8 mouse cellular contexts compared by ENCODE assay signal in the genomic region with DNA sequence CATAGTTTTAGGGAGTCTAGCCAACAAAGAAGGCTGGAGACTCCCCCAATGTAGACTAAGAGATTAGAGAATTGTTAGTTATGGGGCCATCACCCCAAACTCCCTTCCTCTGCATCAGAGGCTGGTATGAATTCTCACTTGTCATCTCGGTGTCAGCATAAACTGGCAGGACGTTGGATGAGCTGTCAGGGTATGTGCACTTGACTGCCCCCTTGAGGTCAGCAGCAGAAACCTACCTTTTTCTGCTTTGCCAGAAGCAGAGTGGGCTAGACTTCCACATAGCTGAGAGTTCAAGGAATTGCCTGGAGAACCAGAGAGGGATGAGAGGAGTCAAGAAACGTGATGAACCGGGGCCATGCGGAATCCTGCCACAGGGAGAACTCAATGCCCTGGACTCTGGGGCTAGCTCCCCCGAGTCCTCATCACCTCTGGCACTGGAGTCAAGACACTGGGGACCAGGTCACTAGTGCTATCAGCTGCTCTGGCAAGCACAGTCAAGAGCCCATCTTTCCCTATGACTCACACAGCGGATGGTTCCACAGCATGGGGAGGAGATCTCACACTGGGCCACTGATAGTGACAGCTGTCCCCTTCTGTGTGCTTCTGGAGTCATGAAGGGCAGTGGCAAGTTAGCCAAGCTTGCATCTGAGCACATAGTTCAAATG. TPM values are rescaled to one million over a fixed set of nuclear protein-coding genes. Genes with fewer than 3 reads are reported as not detected.
DNase-seq lines count a peak whose midpoint lies in the region; ATAC-seq and TF ChIP-seq lines count a peak whose summit lies in the region.
"Had no signal": no experiment of that assay in that cellular context is flagged by ENCODE, and none has a peak within 500 bp of the region (broad histone marks: within the 10 kb centered on the region; RNA-seq: fewer than 3 reads in every experiment).

No protein-coding gene starts in this region.

- peak; percentile 41; the same call in 1 of the 2 replicates for TF ChIP-seq CTCF in brain, embryonic 14.5 days (IDR thresholded peaks at IDR 0.05; ENCODE audit: borderline replicate concordance, extremely low read depth, insufficient read depth, insufficient read length)

- no peak overlapping the region for H3K27ac ChIP-seq in midbrain, embryonic 14.5 days (replicated peaks; ENCODE audit: low read depth, low read length)
- H3K27ac ChIP-seq in midbrain, embryonic 11.5 days (ENCODE audit: low read depth, low read length): no peak overlapping the region
- H3K27ac ChIP-seq in limb, embryonic 10.5 days: no peak overlapping the region
- no peak overlapping the region for H3K27ac ChIP-seq in forebrain, embryonic 16.5 days (ENCODE audit: low read length)
- H3K27ac ChIP-seq: embryonic facial prominence, embryonic 15.5 days had no signal

- no peak for ATAC-seq in midbrain, embryonic 14.5 days (ENCODE audit: low FRiP score, low TSS enrichment)
- no peak for ATAC-seq in midbrain, embryonic 11.5 days (ENCODE audit: low FRiP score)
- no peak for ATAC-seq in forebrain, embryonic 16.5 days

- 78% methylated on average over 7 of the region's 7 CpGs for WGBS in midbrain, embryonic 14.5 days
- WGBS in midbrain, embryonic 11.5 days: 80% methylated on average over 7 of the region's 7 CpGs
- WGBS in limb, embryonic 10.5 days: 78% methylated on average over 7 of the region's 7 CpGs
- WGBS in forebrain, embryonic 16.5 days: 75% methylated on average over 7 of the region's 7 CpGs

- H3K4me3 ChIP-seq in midbrain, embryonic 14.5 days (replicated peaks; ENCODE audit: low read depth, low read length): no peak overlapping the region
- no peak overlapping the region for H3K4me3 ChIP-seq in midbrain, embryonic 11.5 days (ENCODE audit: low read depth, low read length)
- no peak overlapping the region for H3K4me3 ChIP-seq in limb, embryonic 10.5 days
- H3K4me3 ChIP-seq in forebrain, embryonic 16.5 days (replicated peaks; ENCODE audit: low read length): no peak overlapping the region
- H3K4me3 ChIP-seq: embryonic facial prominence, embryonic 15.5 days had no signal

- no peaks in the 10 kb centered on the region for H3K4me1 ChIP-seq in midbrain, embryonic 14.5 days (ENCODE audit: control insufficient read depth, insufficient read depth, low read length)
- H3K4me1 ChIP-seq in midbrain, embryonic 11.5 days (ENCODE audit: control insufficient read depth, insufficient read depth, low read length): no peaks in the 10 kb centered on the region
- peaks cover 4% of the 10 kb centered on the region for H3K4me1 ChIP-seq in limb, embryonic 10.5 days
- no peaks in the 10 kb centered on the region for H3K4me1 ChIP-seq in forebrain, embryonic 16.5 days (replicated peaks; ENCODE audit: control insufficient read depth, insufficient read depth, low read length)

- no peaks in the 10 kb centered on the region for H3K9me3 ChIP-seq in midbrain, embryonic 14.5 days (ENCODE audit: control insufficient read depth, low read length)
- no peaks in the 10 kb centered on the region for H3K9me3 ChIP-seq in midbrain, embryonic 11.5 days (ENCODE audit: control insufficient read depth, low read length)
- H3K9me3 ChIP-seq in limb, embryonic 10.5 days (replicated peaks): no peaks in the 10 kb centered on the region
- H3K9me3 ChIP-seq in forebrain, embryonic 16.5 days (ENCODE audit: control insufficient read depth, low read length): no peaks in the 10 kb centered on the region
- H3K9me3 ChIP-seq: embryonic facial prominence, embryonic 15.5 days had no signal

- no peaks in the 10 kb centered on the region for H3K27me3 ChIP-seq in midbrain, embryonic 14.5 days (ENCODE audit: control insufficient read depth, insufficient read depth, low read length)
- no peaks in the 10 kb centered on the region for H3K27me3 ChIP-seq in midbrain, embryonic 11.5 days (ENCODE audit: control insufficient read depth, insufficient read depth, low read length)
- no peaks in the 10 kb centered on the region for H3K27me3 ChIP-seq in limb, embryonic 10.5 days (ENCODE audit: low read depth, poor library complexity, severe bottlenecking)
- no peaks in the 10 kb centered on the region for H3K27me3 ChIP-seq in forebrain, embryonic 16.5 days (replicated peaks; ENCODE audit: control insufficient read depth, insufficient read depth, low read length)
- H3K27me3 ChIP-seq: embryonic facial prominence, embryonic 15.5 days had no signal

- H3K9ac ChIP-seq in midbrain, embryonic 14.5 days (replicated peaks; ENCODE audit: low read length): no peak overlapping the region
- no peak overlapping the region for H3K9ac ChIP-seq in midbrain, embryonic 11.5 days (ENCODE audit: low read length)
- no peak overlapping the region for H3K9ac ChIP-seq in forebrain, embryonic 16.5 days (replicated peaks; ENCODE audit: low read depth, low read length)
- H3K9ac ChIP-seq: embryonic facial prominence, embryonic 15.5 days had no signal

- H3K36me3 ChIP-seq in midbrain, embryonic 14.5 days (ENCODE audit: control insufficient read depth, insufficient read depth, low read length): no peaks in the 10 kb centered on the region
- no peaks in the 10 kb centered on the region for H3K36me3 ChIP-seq in midbrain, embryonic 11.5 days (ENCODE audit: control insufficient read depth, insufficient read depth, low read length)
- peaks cover 15% of the 10 kb centered on the region for H3K36me3 ChIP-seq in limb, embryonic 10.5 days
- H3K36me3 ChIP-seq in forebrain, embryonic 16.5 days (ENCODE audit: control insufficient read depth, insufficient read depth): no peaks in the 10 kb centered on the region

- no peak for TF ChIP-seq POLR2A in brain, embryonic 14.5 days (IDR thresholded peaks at IDR 0.05; ENCODE audit: borderline replicate concordance, extremely low read depth, insufficient read depth, insufficient read length, poor library complexity, severe bottlenecking)

- peak; percentile 13 for DNase-seq in midbrain, embryonic 14.5 days
- DNase-seq in midbrain, embryonic 11.5 days (ENCODE audit: low spot score, missing footprints): no peak
- no peak for DNase-seq in brain, embryonic 14.5 days (ENCODE audit: low read depth)
- peak; percentile 44 for DNase-seq in kidney, postnatal 10 days
- peak; percentile 67 for DNase-seq in thymus, postnatal 14 days
- DNase-seq in limb, embryonic 10.5 days (ENCODE audit: low spot score): no peak

- no peak overlapping the region for H3K4me2 ChIP-seq in midbrain, embryonic 14.5 days (ENCODE audit: low read length)
- H3K4me2 ChIP-seq in midbrain, embryonic 11.5 days: no peak overlapping the region
- no peak overlapping the region for H3K4me2 ChIP-seq in forebrain, embryonic 16.5 days (ENCODE audit: low read length)
- H3K4me2 ChIP-seq: embryonic facial prominence, embryonic 15.5 days had no signal

RNA-seq across cellular contexts. Expression of gene Ctdspl, which starts 44.8 kb away (rescaled TPM):
- 8.0 and 8.2 TPM in 2 replicates for polyA plus RNA-seq in midbrain, embryonic 14.5 days (2014; fragmentation: Nextera tagmentation; extraction: Ambion mirVana)
- 4.9 and 5.5 TPM in 2 replicates for polyA plus RNA-seq in midbrain, embryonic 11.5 days (2014; fragmentation: Nextera tagmentation; extraction: Ambion mirVana)
- polyA plus RNA-seq in brain, embryonic 14.5 days (2012; rRNA removed): 13.8 and 16.0 TPM in 2 replicates
- 8.8 and 11.6 TPM in 2 replicates for polyA plus RNA-seq in limb, embryonic 10.5 days (2016; fragmentation: Nextera tagmentation; extraction: Ambion mirVana)
- 7.2 and 8.8 TPM in 2 replicates for polyA plus RNA-seq in forebrain, embryonic 16.5 days (2015; fragmentation: Nextera tagmentation; extraction: Ambion mirVana)

Comparison
In these comparisons a context has a peak if more than half of its experiments do, and no peak if none do; other contexts are left out.
1. DNase-seq: peak in midbrain, embryonic 14.5 days (single experiment), kidney, postnatal 10 days (single experiment) and thymus, postnatal 14 days (single experiment); none in midbrain, embryonic 11.5 days (single experiment), brain, embryonic 14.5 days (single experiment) and limb, embryonic 10.5 days (single experiment).